Mouse (Mus musculus) forebrain, postnatal 0 days (tissue): ENCODE measurements around the gene Serpina3b. TPM values are rescaled to one million over a fixed set of nuclear protein-coding genes. Genes with fewer than 3 reads are reported as not detected.

Source experiments
- ATAC-seq: fragments of 200-750 bp; cut with Nextera tagmentation; 2 replicates; pipeline ENCODE4 v1.8.0; 2017; ENCODE audit warnings: mild to moderate bottlenecking, moderate library complexity
- DNase-seq: peaks from one replicate; pipeline ENCODE4 v3.0.0-alpha.2; 2015
- H3K27ac ChIP-seq: fragments of 300-500 bp; sonication (generic); 2 replicates; pipeline ENCODE4 v1.5.1; 2014; ENCODE audit warnings: low read depth, mild to moderate bottlenecking, antibody characterized with exemption, low read length, moderate library complexity, mixed read lengths
- H3K27me3 ChIP-seq: fragments of 300-500 bp; sonication (generic); 2 replicates; pipeline ENCODE4 v1.6.1; 2014; ENCODE audit warnings: mild to moderate bottlenecking, low read length, mixed read lengths; ENCODE audit not compliant: insufficient read depth
- H3K36me3 ChIP-seq: fragments of 300-500 bp; sonication (generic); 2 replicates; pipeline ENCODE4 v1.6.1; 2014; ENCODE audit warnings: mild to moderate bottlenecking, moderate library complexity; ENCODE audit not compliant: insufficient read depth
- H3K4me1 ChIP-seq: fragments of 300-500 bp; sonication (generic); 2 replicates; pipeline ENCODE4 v1.6.1; 2014; ENCODE audit warnings: antibody characterized with exemption; ENCODE audit not compliant: insufficient read depth
- H3K4me2 ChIP-seq: fragments of 300-500 bp; sonication (generic); 2 replicates; pipeline ENCODE4 v1.6.1; 2014; ENCODE audit warnings: low read depth, mild to moderate bottlenecking, moderate library complexity
- H3K4me3 ChIP-seq: fragments of 300-500 bp; sonication (generic); 2 replicates; pipeline ENCODE4 v1.5.1; 2014; ENCODE audit warnings: low read depth, low read length, mixed read lengths
- H3K9ac ChIP-seq: fragments of 300-500 bp; sonication (generic); 2 replicates; pipeline ENCODE4 v1.6.1; 2014; ENCODE audit warnings: mild to moderate bottlenecking
- H3K9me3 ChIP-seq: fragments of 300-500 bp; sonication (generic); 2 replicates; pipeline ENCODE4 v1.6.1; 2016; ENCODE audit warnings: low read length
- CTCF ChIP-seq: sonication (generic); IDR thresholded peaks from 2 replicates; pipeline ENCODE4 v1.5.1; 2016; ENCODE audit warnings: antibody characterized with exemption, control low read depth, low read depth
- WGBS: fragments of 180-500 bp; shearing (Covaris S2); extraction: QIAGEN DNeasy Blood & Tissue Kit; methylation state at CpG from one replicate; pipeline ENCODE4 v1.1.7; 2014; 5-methylcytosine and 5-hydroxymethylcytosine counted together
- polyA plus RNA-seq: library from polyadenylated mRNA; unstranded; fragments of >200 nt; fragmentation: Nextera tagmentation; extraction: Ambion mirVana; gene quantifications from 2 replicates; pipeline ENCODE4 v1.2.1, GENCODE M21; 2015
- total RNA-seq: library from RNA; depleted of rRNA; stranded (reverse); fragments of >200 nt; gene quantifications from 2 replicates; pipeline ENCODE4 v1.2.3, GENCODE M21; 2014; rRNA removed

Serpina3b gene
- total and polyA plus RNA-seq, 2 experiments from 2014 or later, result not detected

GRCm38 (mm10) chr12:104174747-104175146 lies 47.0 kb downstream of the Serpina3b start:
- no peak for TF ChIP-seq CTCF
- Histone ChIP-seq H3K4me1 (no peaks in the 10 kb centered on the region), H3K9me3 (no peaks in the 10 kb centered on the region), H3K36me3 (no peaks in the 10 kb centered on the region), H3K27me3 (no peaks in the 10 kb centered on the region), H3K27ac (no peak overlapping the region), H3K9ac (no peak overlapping the region), H3K4me2 (no peak overlapping the region), H3K4me3 (no peak overlapping the region)
- no peak for DNase-seq
- ATAC-seq, result no peak
- 81% methylated on average over 3 of the region's 3 CpGs for WGBS

GRCm38 (mm10) chr12:104175636-104176035 lies 47.8 kb downstream of the Serpina3b start:
- no peak for TF ChIP-seq CTCF
- Histone ChIP-seq H3K9me3 (no peaks in the 10 kb centered on the region), H3K27me3 (no peaks in the 10 kb centered on the region), H3K4me1 (no peaks in the 10 kb centered on the region), H3K9ac (no peak overlapping the region), H3K27ac (no peak overlapping the region), H3K36me3 (no peaks in the 10 kb centered on the region), H3K4me2 (no peak overlapping the region), H3K4me3 (no peak overlapping the region)
- 73% methylated on average over 3 of the region's 3 CpGs for WGBS
- ATAC-seq (no peak), DNase-seq (no peak)

- no peaks in the 10 kb centered on the region for H3K36me3 ChIP-seq
- no peak overlapping the region for H3K27ac ChIP-seq
- H3K27me3 ChIP-seq, result no peaks in the 10 kb centered on the region
- no peak for ATAC-seq
- H3K4me3 ChIP-seq, result no peak overlapping the region
- no peaks in the 10 kb centered on the region for H3K4me1 ChIP-seq
- no peak overlapping the region for H3K9ac ChIP-seq
- no peak for DNase-seq
- no peak for TF ChIP-seq CTCF
- no peak overlapping the region for H3K4me2 ChIP-seq
- no peaks in the 10 kb centered on the region for H3K9me3 ChIP-seq
Observed at GRCm38 (mm10) chr12:104178577-104178976, 50.8 kb downstream of the Serpina3b start.

- TF ChIP-seq CTCF, result no peak
- Histone ChIP-seq H3K4me3 (no peak overlapping the region), H3K4me1 (no peaks in the 10 kb centered on the region), H3K4me2 (no peak overlapping the region), H3K27ac (no peak overlapping the region), H3K27me3 (no peaks in the 10 kb centered on the region), H3K9me3 (no peaks in the 10 kb centered on the region), H3K9ac (no peak overlapping the region), H3K36me3 (no peaks in the 10 kb centered on the region)
- WGBS, result 82% methylated on average over 2 of the region's 2 CpGs
- no peak for DNase-seq
- ATAC-seq, result no peak
Observed at GRCm38 (mm10) chr12:104178987-104179386, 51.2 kb downstream of the Serpina3b start.

GRCm38 (mm10) chr12:104185046-104185445 lies 57.2 kb downstream of the Serpina3b start:
- no peak overlapping the region for H3K27ac ChIP-seq
- no peak for TF ChIP-seq CTCF

GRCm38 (mm10) chr12:104186041-104186581 lies 58.3 kb downstream of the Serpina3b start:
- 87% methylated on average over 3 of the region's 3 CpGs for WGBS
- Histone ChIP-seq H3K4me3 (no peak overlapping the region), H3K9me3 (no peaks in the 10 kb centered on the region), H3K36me3 (no peaks in the 10 kb centered on the region), H3K4me1 (no peaks in the 10 kb centered on the region), H3K27ac (no peak overlapping the region), H3K27me3 (no peaks in the 10 kb centered on the region), H3K4me2 (no peak overlapping the region), H3K9ac (no peak overlapping the region)
- DNase-seq, result no peak
- ATAC-seq, result no peak
- no peak for TF ChIP-seq CTCF

More at GRCm38 (mm10) chr12:104185046-104185445, 57.2 kb downstream of the Serpina3b start:
- H3K4me1 ChIP-seq, result no peaks in the 10 kb centered on the region
- no peaks in the 10 kb centered on the region for H3K9me3 ChIP-seq
- no peaks in the 10 kb centered on the region for H3K36me3 ChIP-seq
- H3K4me3 ChIP-seq, result no peak overlapping the region
- no peak overlapping the region for H3K4me2 ChIP-seq
- DNase-seq (no peak), ATAC-seq (no peak)
- 81% methylated on average over 4 of the region's 4 CpGs for WGBS
- H3K27me3 ChIP-seq, result no peaks in the 10 kb centered on the region
- H3K9ac ChIP-seq, result no peak overlapping the region

Other genes starting within 250 kb of the Serpina3b start
- not detected in 2 replicates for gene Serpina1c, start 223.1 kb upstream of the Serpina3b start, total RNA-seq
- gene Serpina1c, start 223.1 kb upstream of the Serpina3b start, polyA plus RNA-seq, result not detected in 2 replicates
- not detected in 2 replicates for gene Serpina1e, start 169.0 kb upstream of the Serpina3b start, total RNA-seq
- gene Serpina1e, start 169.0 kb upstream of the Serpina3b start, polyA plus RNA-seq, result not detected in 2 replicates
- gene Serpina11, start 138.0 kb upstream of the Serpina3b start, total RNA-seq, result not detected in 2 replicates
- not detected in 2 replicates for gene Serpina11, start 138.0 kb upstream of the Serpina3b start, polyA plus RNA-seq
- gene Serpina9, start 114.2 kb upstream of the Serpina3b start, total RNA-seq, result 0.38 TPM in 1 of 2 replicates, not detected in the other
- 0.15 and 0.23 TPM in 2 replicates for gene Serpina9, start 114.2 kb upstream of the Serpina3b start, polyA plus RNA-seq
- gene Serpina12, start 83.6 kb upstream of the Serpina3b start, total RNA-seq, result not detected in 2 replicates
- not detected in 2 replicates for gene Serpina12, start 83.6 kb upstream of the Serpina3b start, polyA plus RNA-seq
- not detected in 2 replicates for gene Serpina5, start 26.9 kb upstream of the Serpina3b start, total RNA-seq
- gene Serpina5, start 26.9 kb upstream of the Serpina3b start, polyA plus RNA-seq, result not detected in 2 replicates
- gene Serpina3a, start 15.3 kb upstream of the Serpina3b start, total RNA-seq, result not detected in 2 replicates
- gene Serpina3a, start 15.3 kb upstream of the Serpina3b start, polyA plus RNA-seq, result not detected in 2 replicates
- gene Serpina3c, start 25.9 kb downstream of the Serpina3b start, total RNA-seq, result not detected in 2 replicates
- not detected in 2 replicates for gene Serpina3c, start 25.9 kb downstream of the Serpina3b start, polyA plus RNA-seq
- 0.23 TPM in 1 of 2 replicates, not detected in the other for gene Serpina3f, start 86.5 kb downstream of the Serpina3b start, total RNA-seq
- 0.09 and 0.12 TPM in 2 replicates for gene Serpina3f, start 86.5 kb downstream of the Serpina3b start, polyA plus RNA-seq
- gene Serpina3g, start 108.2 kb downstream of the Serpina3b start, total RNA-seq, result 0.15 and 0.43 TPM in 2 replicates
- 0.47 and 0.48 TPM in 2 replicates for gene Serpina3g, start 108.2 kb downstream of the Serpina3b start, polyA plus RNA-seq
- 0.10 TPM in 1 of 2 replicates, not detected in the other for gene Serpina3i, start 135.1 kb downstream of the Serpina3b start, total RNA-seq
- gene Serpina3i, start 135.1 kb downstream of the Serpina3b start, polyA plus RNA-seq, result not detected in 2 replicates
- gene Serpina3j, start 186.6 kb downstream of the Serpina3b start, total RNA-seq, result not detected in 2 replicates
- not detected in 2 replicates for gene Serpina3j, start 186.6 kb downstream of the Serpina3b start, polyA plus RNA-seq
- not detected in 2 replicates for gene Serpina3k, start 210.5 kb downstream of the Serpina3b start, total RNA-seq
- not detected in 2 replicates for gene Serpina3k, start 210.5 kb downstream of the Serpina3b start, polyA plus RNA-seq
- not detected in 2 replicates for gene Serpina3m, start 210.5 kb downstream of the Serpina3b start, total RNA-seq
- not detected in 2 replicates for gene Serpina3m, start 210.5 kb downstream of the Serpina3b start, polyA plus RNA-seq